Mouse (Mus musculus): Measurements from ENCODE around the gene Slc17a7.

DNA sequence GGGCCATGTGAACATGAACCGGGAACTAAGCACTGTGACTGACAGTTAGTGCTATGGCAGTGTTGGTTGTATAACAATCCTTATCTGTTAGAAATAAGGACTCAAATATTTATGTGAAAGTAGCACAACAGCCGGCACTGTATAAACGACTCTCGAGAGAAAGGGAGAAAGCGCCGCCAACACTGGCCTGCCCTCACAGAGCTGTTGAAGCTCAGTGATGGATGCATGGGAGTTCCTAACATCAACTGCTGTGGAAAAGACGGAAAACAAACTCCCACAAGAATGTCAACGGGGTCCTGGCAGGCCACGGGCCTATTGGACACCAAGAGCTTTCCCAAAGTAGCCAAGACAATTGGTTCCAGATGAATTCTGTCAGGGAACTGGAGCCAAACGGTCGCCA, 12.4 kb upstream of the Slc17a7 start:
- TF ChIP-seq POLR2A (IDR thresholded peaks at IDR 0.05; ENCODE audit: insufficient read depth, low read depth, low read length) (no peak), CTCF (IDR thresholded peaks at IDR 0.05) (no peak), EP300 (IDR thresholded peaks at IDR 0.05; ENCODE audit: insufficient read depth, low read depth, low read length) (no peak)

All from heart, adult 2 months (tissue).